Mouse (Mus musculus) right cerebral cortex, postnatal 36 days (tissue): ENCODE data around the gene Nfasc.

Experiments
- DNase-seq, 2 experiments: peaks; one replicate each; pipeline ENCODE4 v3.0.0; 2022; ENCODE audit warnings: low spot score in 2 of 2, mixed read lengths in 1 of 2

Gene Nfasc

GRCm38 (mm10) chr1:132650680-132651079 lies 90.9 kb downstream of the Nfasc start:
- DNase-seq, result no peak

- no peak for DNase-seq
Observed at GRCm38 (mm10) chr1:132647958-132648357, 93.6 kb downstream of the Nfasc start.

GRCm38 (mm10) chr1:132641049-132641795 lies 100.4 kb downstream of the Nfasc start:
- DNase-seq, result no peak

GRCm38 (mm10) chr1:132640256-132640655 lies 101.3 kb downstream of the Nfasc start:
- peak in 1 of 2 experiments; percentile 42 for DNase-seq

- no peak for DNase-seq
Observed at GRCm38 (mm10) chr1:132637346-132637745, 104.3 kb downstream of the Nfasc start.

GRCm38 (mm10) chr1:132629611-132630370 lies 111.8 kb downstream of the Nfasc start:
- no peak for DNase-seq

GRCm38 (mm10) chr1:132628599-132628998 lies 113.0 kb downstream of the Nfasc start:
- DNase-seq, result no peak

GRCm38 (mm10) chr1:132628183-132628582 lies 113.4 kb downstream of the Nfasc start:
- no peak for DNase-seq

- DNase-seq, result no peak
Observed at GRCm38 (mm10) chr1:132626125-132626756, 115.4 kb downstream of the Nfasc start.

- no peak for DNase-seq
Observed at GRCm38 (mm10) chr1:132625034-132625433, 116.6 kb downstream of the Nfasc start.

GRCm38 (mm10) chr1:132624466-132624865 lies 117.1 kb downstream of the Nfasc start:
- no peak for DNase-seq

- no peak for DNase-seq
Observed at GRCm38 (mm10) chr1:132623641-132624336, 117.8 kb downstream of the Nfasc start.

GRCm38 (mm10) chr1:132612066-132612465 lies 129.5 kb downstream of the Nfasc start:
- no peak for DNase-seq

- DNase-seq, result peak in 1 of 2 experiments; percentile 41
Observed at GRCm38 (mm10) chr1:132609048-132609634, 132.5 kb downstream of the Nfasc start.

GRCm38 (mm10) chr1:132602161-132602560 lies 139.4 kb downstream of the Nfasc start:
- no peak for DNase-seq

- DNase-seq, result no peak
Observed at GRCm38 (mm10) chr1:132598024-132598423, 143.6 kb downstream of the Nfasc start.

- no peak for DNase-seq
Observed at GRCm38 (mm10) chr1:132595741-132596140, 145.9 kb downstream of the Nfasc start.

- peak in 1 of 2 experiments; percentile 45 for DNase-seq
Observed at GRCm38 (mm10) chr1:132594587-132594986, 147.0 kb downstream of the Nfasc start.

- no peak for DNase-seq
Observed at GRCm38 (mm10) chr1:132592145-132592544, 149.5 kb downstream of the Nfasc start.

GRCm38 (mm10) chr1:132591399-132591930 lies 150.1 kb downstream of the Nfasc start:
- no peak for DNase-seq

- DNase-seq, result no peak
Observed at GRCm38 (mm10) chr1:132586679-132587201, 154.9 kb downstream of the Nfasc start.
